ENCODE assay signal across 9 mouse cellular contexts in genomic region chr10:80936135-80936809, GRCm38 (mm10). TPM values are rescaled to one million over a fixed set of nuclear protein-coding genes. Genes with fewer than 3 reads are reported as not detected.
DNase-seq lines count a peak whose midpoint lies in the region; ATAC-seq and TF ChIP-seq lines count a peak whose summit lies in the region.
"Had no signal": no experiment of that assay in that cellular context is flagged by ENCODE, and none has a peak within 500 bp of the region (broad histone marks: within the 10 kb centered on the region; RNA-seq: fewer than 3 reads in every experiment).

No protein-coding gene starts in this region.

- H3K27ac ChIP-seq in gastrocnemius, adult 2 months: peak overlapping the region; percentile 96
- peak overlapping the region; percentile 42 for H3K27ac ChIP-seq in intestine, embryonic 16.5 days (ENCODE audit: low read length)
- no peak overlapping the region for H3K27ac ChIP-seq in liver, embryonic 15.5 days (replicated peaks)
- H3K27ac ChIP-seq in neural tube, embryonic 15.5 days (replicated peaks): peak overlapping the region; percentile 63; the same call in 1 of the 2 replicates

- H3K36me3 ChIP-seq in intestine, embryonic 16.5 days (ENCODE audit: control insufficient read depth, insufficient read depth, low read length): no peaks in the 10 kb centered on the region; the same call in 1 of the 2 replicates
- no peaks in the 10 kb centered on the region for H3K36me3 ChIP-seq in liver, embryonic 15.5 days (replicated peaks)
- no peaks in the 10 kb centered on the region for H3K36me3 ChIP-seq in neural tube, embryonic 15.5 days

- intact Hi-C loops in heart, postnatal 25 days (cut with DNase I): no loop called here
- intact Hi-C loops in gastrocnemius, adult 2 months (cut with DNase I): no loop called here

- no peak for TF ChIP-seq CTCF in gastrocnemius, adult 2 months (IDR thresholded peaks at IDR 0.05)

- no peaks in the 10 kb centered on the region for H3K27me3 ChIP-seq in intestine, embryonic 16.5 days (replicated peaks; ENCODE audit: control insufficient read depth, insufficient read depth, low read length)
- peaks cover 99% of the 10 kb centered on the region for H3K27me3 ChIP-seq in liver, embryonic 15.5 days
- H3K27me3 ChIP-seq in neural tube, embryonic 15.5 days (replicated peaks): peaks cover 58% of the 10 kb centered on the region
- H3K27me3 ChIP-seq: Patski had no signal

- DNase-seq in heart, adult 18-20 months: peak; percentile 81 to 85
- DNase-seq in heart, postnatal 25 days (ENCODE audit: low spot score): no peak
- peak; percentile 64 for DNase-seq in brain, adult 2 months (ENCODE audit: low read depth, low spot score)
- peak; percentile 86 for DNase-seq in gastrocnemius, adult 2 months
- no peak for DNase-seq in thymus, postnatal 36 days

- H3K4me1 ChIP-seq in intestine, embryonic 16.5 days (ENCODE audit: control insufficient read depth, insufficient read depth, low read length): peaks cover 87% of the 10 kb centered on the region
- peaks cover 92% of the 10 kb centered on the region for H3K4me1 ChIP-seq in liver, embryonic 15.5 days (replicated peaks)
- H3K4me1 ChIP-seq in neural tube, embryonic 15.5 days: peaks cover 88% of the 10 kb centered on the region

- ATAC-seq in intestine, embryonic 16.5 days: no peak
- no peak for ATAC-seq in liver, embryonic 15.5 days (ENCODE audit: insufficient read depth)
- peak; percentile 22; the same call in 1 of the 2 replicates for ATAC-seq in neural tube, embryonic 15.5 days (ENCODE audit: low FRiP score)
- ATAC-seq: Patski had no signal

- H3K9me3 ChIP-seq in intestine, embryonic 16.5 days (ENCODE audit: control insufficient read depth, low read length): no peaks in the 10 kb centered on the region
- no peaks in the 10 kb centered on the region for H3K9me3 ChIP-seq in liver, embryonic 15.5 days (replicated peaks)
- no peaks in the 10 kb centered on the region for H3K9me3 ChIP-seq in neural tube, embryonic 15.5 days (replicated peaks)

- peak overlapping the region; percentile 65 for H3K9ac ChIP-seq in intestine, embryonic 16.5 days (ENCODE audit: low read depth, low read length)
- H3K9ac ChIP-seq in liver, embryonic 15.5 days: no peak overlapping the region
- H3K9ac ChIP-seq in neural tube, embryonic 15.5 days (replicated peaks): peak overlapping the region; percentile 37; the same call in 1 of the 2 replicates

- H3K4me2 ChIP-seq in intestine, embryonic 16.5 days (ENCODE audit: low read depth, low read length): peak overlapping the region; percentile 81
- H3K4me2 ChIP-seq in liver, embryonic 15.5 days: peak overlapping the region; percentile 58
- peak overlapping the region; percentile 59 for H3K4me2 ChIP-seq in neural tube, embryonic 15.5 days

- 4% methylated on average over 35 of the region's 37 CpGs for WGBS in intestine, embryonic 16.5 days
- WGBS in liver, embryonic 15.5 days (ENCODE audit: insufficient replicate concordance): 4% methylated on average over 37 of the region's 37 CpGs
- 1% methylated on average over 37 of the region's 37 CpGs for WGBS in neural tube, embryonic 15.5 days

- peak overlapping the region; percentile 69 for H3K4me3 ChIP-seq in gastrocnemius, adult 2 months
- H3K4me3 ChIP-seq in intestine, embryonic 16.5 days (ENCODE audit: low read length): peak overlapping the region; percentile 40
- peak overlapping the region; percentile 29; the same call in 1 of the 2 replicates for H3K4me3 ChIP-seq in liver, embryonic 15.5 days (replicated peaks)
- H3K4me3 ChIP-seq in neural tube, embryonic 15.5 days (replicated peaks): peak overlapping the region; percentile 27

RNA-seq across cellular contexts. Expression of gene Gadd45b, which starts 6.4 kb away (rescaled TPM):
- total RNA-seq in heart, adult 18-20 months (2021): 10 to 100 TPM; 14.9 to 19.0 TPM
- 10 to 100 TPM in 1 of 2 experiments, 1 to 10 TPM in 1; 8.2 to 14.1 TPM for total RNA-seq in heart, postnatal 25 days (2021)
- 10 to 100 TPM; 23.6 to 28.4 TPM for total RNA-seq in gastrocnemius, adult 2 months (2021)
- polyA plus RNA-seq in intestine, embryonic 16.5 days (2015; fragmentation: Nextera tagmentation; extraction: Ambion mirVana): 26.5 and 29.1 TPM in 2 replicates
- polyA plus RNA-seq in liver, embryonic 15.5 days (2015; fragmentation: Nextera tagmentation; extraction: Ambion mirVana): 3.8 and 4.0 TPM in 2 replicates
- polyA plus RNA-seq in neural tube, embryonic 15.5 days (2015; fragmentation: Nextera tagmentation; extraction: Ambion mirVana): 9.0 and 11.1 TPM in 2 replicates

RNA-seq across cellular contexts. Expression of gene Lmnb2, which starts 18.2 kb away (rescaled TPM):
- 1 to 10 TPM; 4.7 to 5.8 TPM for total RNA-seq in heart, adult 18-20 months (2021)
- 1 to 10 TPM; 4.6 to 5.6 TPM for total RNA-seq in heart, postnatal 25 days (2021)
- 1 to 10 TPM; 1.9 to 3.0 TPM for total RNA-seq in gastrocnemius, adult 2 months (2021)
- polyA plus RNA-seq in intestine, embryonic 16.5 days (2015; fragmentation: Nextera tagmentation; extraction: Ambion mirVana): 38.6 and 41.0 TPM in 2 replicates
- 11.0 and 12.4 TPM in 2 replicates for polyA plus RNA-seq in liver, embryonic 15.5 days (2015; fragmentation: Nextera tagmentation; extraction: Ambion mirVana)
- 39.0 and 39.9 TPM in 2 replicates for polyA plus RNA-seq in neural tube, embryonic 15.5 days (2015; fragmentation: Nextera tagmentation; extraction: Ambion mirVana)

RNA-seq across cellular contexts. Expression of gene Timm13, which starts 35.5 kb away (rescaled TPM):
- 100 to 1,000 TPM; 125 to 144 TPM for total RNA-seq in heart, adult 18-20 months (2021)
- total RNA-seq in heart, postnatal 25 days (2021): 100 to 1,000 TPM; 143 to 148 TPM
- 100 to 1,000 TPM; 110 to 139 TPM for total RNA-seq in gastrocnemius, adult 2 months (2021)
- 390 and 410 TPM in 2 replicates for polyA plus RNA-seq in intestine, embryonic 16.5 days (2015; fragmentation: Nextera tagmentation; extraction: Ambion mirVana)
- polyA plus RNA-seq in liver, embryonic 15.5 days (2015; fragmentation: Nextera tagmentation; extraction: Ambion mirVana): 163 and 165 TPM in 2 replicates
- polyA plus RNA-seq in neural tube, embryonic 15.5 days (2015; fragmentation: Nextera tagmentation; extraction: Ambion mirVana): 333 and 359 TPM in 2 replicates

Comparison
In these comparisons a context has a peak if more than half of its experiments do, and no peak if none do; other contexts are left out.
1. DNase-seq: peak in heart, adult 18-20 months (2 of 2), brain, adult 2 months (single experiment) and gastrocnemius, adult 2 months (single experiment); none in heart, postnatal 25 days (single experiment) and thymus, postnatal 36 days (0 of 2).
2. Peak in every context shown above with its lines, with median percentiles within 50 percentile points of each other: H3K4me3 ChIP-seq and H3K4me2 ChIP-seq.